Mouse (Mus musculus): ENCODE measurements around the gene Olfr641. TPM values are rescaled to one million over a fixed set of nuclear protein-coding genes. Genes with fewer than 3 reads are reported as not detected.

The Olfr641 gene
- polyA plus RNA-seq, 1 experiment = not detected

DNA sequence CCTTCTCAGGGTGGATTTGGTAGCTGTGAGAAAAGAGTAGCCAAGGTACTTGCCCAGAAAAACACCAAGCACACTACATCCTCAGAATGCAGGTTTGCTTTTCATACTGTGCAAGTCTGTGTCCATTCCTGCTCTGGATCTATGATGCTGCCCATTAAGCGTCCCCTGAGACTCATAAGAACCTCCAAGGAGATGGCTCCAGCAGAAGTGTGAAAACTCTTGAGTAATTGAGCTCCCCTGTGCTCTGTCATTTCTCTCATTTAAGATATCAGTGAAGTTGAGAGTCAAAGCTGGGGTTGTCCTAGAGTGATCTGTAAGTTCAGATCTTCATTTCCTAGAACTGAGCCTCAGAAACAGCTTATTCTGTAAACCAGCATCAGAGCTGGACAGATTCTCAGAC lies 17.3 kb downstream of the Olfr641 start, which contains the start of gene Olfr642:
TSS of gene Olfr642 (minus strand) at position 101 of the 400 bp plus-strand sequence.
- Histone ChIP-seq H3K27ac (ENCODE audit: control insufficient read depth, insufficient read depth, low read depth, low read length, poor library complexity) (no peak within 1 kb of the TSS), H3K4me3 (replicated peaks; ENCODE audit: control insufficient read depth, low read depth, low read length) (no peak within 1 kb of the TSS), H3K4me1 (ENCODE audit: control insufficient read depth, insufficient read depth, low read length) (no peaks in the 10 kb centered on the region)
- 74% methylated on average over 1 of the region's 1 CpGs for WGBS
- TF ChIP-seq POLR2A (IDR thresholded peaks at IDR 0.05; ENCODE audit: borderline replicate concordance, control insufficient read depth, low read depth, low read length) = no peak
- no peak for TF ChIP-seq CTCF (IDR thresholded peaks at IDR 0.05; ENCODE audit: control insufficient read depth, insufficient read depth, low read length)

DNA sequence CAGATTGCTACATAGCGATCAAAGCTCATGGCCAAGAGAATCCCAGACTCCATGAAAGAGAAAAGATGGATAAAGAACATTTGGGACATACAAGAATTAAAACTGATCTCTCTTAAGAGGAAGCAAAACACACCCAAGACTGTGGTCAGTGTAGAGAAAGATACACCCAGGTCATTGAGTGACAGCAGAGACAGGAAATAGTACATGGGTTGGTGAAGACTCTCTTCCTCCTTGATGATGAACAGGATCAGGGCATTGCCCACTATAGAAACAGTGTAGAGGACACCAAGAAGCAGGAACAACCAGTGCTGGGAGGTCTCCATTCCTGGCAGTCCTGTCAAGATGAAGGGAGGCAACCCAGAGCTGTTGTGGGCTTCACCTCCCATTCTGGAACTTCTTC lies 24.0 kb downstream of the Olfr641 start:
- no peak for TF ChIP-seq POLR2A (IDR thresholded peaks at IDR 0.05; ENCODE audit: borderline replicate concordance, control insufficient read depth, low read depth, low read length)
- no peak for TF ChIP-seq CTCF (IDR thresholded peaks at IDR 0.05; ENCODE audit: control insufficient read depth, insufficient read depth, low read length)
- WGBS = 93% methylated on average over 1 of the region's 1 CpGs
- H3K4me3 ChIP-seq (replicated peaks; ENCODE audit: control insufficient read depth, low read depth, low read length) = no peak overlapping the region
- H3K27ac ChIP-seq (ENCODE audit: control insufficient read depth, insufficient read depth, low read depth, low read length, poor library complexity) = no peak overlapping the region
- no peaks in the 10 kb centered on the region; the same call in 1 of the 2 replicates for H3K4me1 ChIP-seq (ENCODE audit: control insufficient read depth, insufficient read depth, low read length)

DNA sequence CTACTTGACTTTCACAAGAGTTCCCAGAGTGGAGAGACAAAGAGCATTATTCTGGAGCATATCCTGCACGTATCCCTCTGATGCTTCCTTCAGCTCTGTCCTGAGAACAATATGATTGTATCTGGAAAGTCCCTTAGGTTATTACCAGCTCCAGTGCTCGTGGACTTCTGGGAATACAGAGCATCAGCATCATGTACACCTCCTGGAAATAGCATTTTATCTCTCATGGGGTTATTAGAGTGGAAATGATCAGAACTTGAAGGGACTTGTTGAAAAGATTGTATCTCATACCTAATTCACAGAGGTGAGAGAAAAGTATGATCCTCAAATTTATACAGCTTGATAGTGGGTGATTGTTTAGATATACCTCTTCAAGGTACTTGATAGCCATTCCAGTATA lies 26.1 kb downstream of the Olfr641 start, which contains the start of gene 4930516K23Rik:
TSS of gene 4930516K23Rik (minus strand) at position 101 of the 400 bp plus-strand sequence.
- WGBS = 63% methylated on average over 2 of the region's 2 CpGs

DNA sequence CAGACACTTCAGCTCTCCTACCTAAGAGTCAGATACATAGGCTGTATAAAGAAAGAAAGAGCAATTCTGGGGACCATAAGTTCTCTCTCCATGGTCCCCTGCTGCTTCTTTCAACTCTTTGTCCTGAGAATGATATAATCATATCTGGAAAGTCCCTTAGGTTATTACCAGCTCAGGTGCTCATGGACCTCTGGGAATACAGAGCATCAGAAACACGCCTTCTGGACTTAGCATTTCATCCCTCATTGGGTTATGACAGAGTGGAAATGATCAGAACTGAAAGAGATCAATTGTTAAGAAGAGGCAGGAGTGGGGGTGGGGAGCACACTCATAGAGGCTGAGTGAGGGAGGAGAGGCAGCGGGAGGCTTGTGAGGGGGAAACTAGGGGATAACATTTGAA lies 36.5 kb downstream of the Olfr641 start, which contains the start of gene Olfr644:
TSS of gene Olfr644 (minus strand) at position 101 of the 400 bp plus-strand sequence.
- TF ChIP-seq CTCF (IDR thresholded peaks at IDR 0.05; ENCODE audit: control insufficient read depth, insufficient read depth, low read length) = no peak
- no peak for TF ChIP-seq POLR2A (IDR thresholded peaks at IDR 0.05; ENCODE audit: borderline replicate concordance, control insufficient read depth, low read depth, low read length)

More for the DNA sequence above, 26.1 kb downstream of the Olfr641 start, which contains the start of gene 4930516K23Rik:
- H3K27ac ChIP-seq (ENCODE audit: control insufficient read depth, insufficient read depth, low read depth, low read length, poor library complexity) = no peak within 1 kb of the TSS
- H3K4me1 ChIP-seq (ENCODE audit: control insufficient read depth, insufficient read depth, low read length) = no peaks in the 10 kb centered on the region; the same call in 1 of the 2 replicates
- TF ChIP-seq CTCF (IDR thresholded peaks at IDR 0.05; ENCODE audit: control insufficient read depth, insufficient read depth, low read length) = no peak
- no peak for TF ChIP-seq POLR2A (IDR thresholded peaks at IDR 0.05; ENCODE audit: borderline replicate concordance, control insufficient read depth, low read depth, low read length)
- H3K4me3 ChIP-seq (replicated peaks; ENCODE audit: control insufficient read depth, low read depth, low read length) = no peak within 1 kb of the TSS

DNA sequence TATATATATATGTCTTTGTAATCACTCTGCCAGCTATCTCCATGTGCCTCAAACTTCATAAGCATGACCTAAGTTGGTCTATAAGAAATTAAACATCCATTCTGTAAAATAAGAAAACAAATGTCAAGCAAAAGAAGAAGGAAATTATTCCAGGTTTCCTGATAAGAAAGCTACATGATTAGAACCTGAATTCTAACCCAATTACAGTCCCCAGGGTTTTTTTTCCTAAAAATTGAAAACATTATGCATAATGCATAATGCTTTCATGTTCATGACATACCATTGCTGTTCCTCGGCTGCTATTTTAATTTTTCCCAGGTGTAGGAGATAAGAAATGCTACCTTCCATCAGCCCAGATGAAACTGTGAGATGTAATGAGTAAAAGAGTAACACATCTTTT lies 50.1 kb downstream of the Olfr641 start, which contains the start of gene Olfr645:
TSS of gene Olfr645 (minus strand) at position 101 of the 400 bp plus-strand sequence.
- 83% methylated on average over 1 of the region's 1 CpGs for WGBS

More for the DNA sequence above, 36.5 kb downstream of the Olfr641 start, which contains the start of gene Olfr644:
- Histone ChIP-seq H3K4me3 (replicated peaks; ENCODE audit: control insufficient read depth, low read depth, low read length) (no peak within 1 kb of the TSS), H3K27ac (ENCODE audit: control insufficient read depth, insufficient read depth, low read depth, low read length, poor library complexity) (no peak within 1 kb of the TSS), H3K4me1 (ENCODE audit: control insufficient read depth, insufficient read depth, low read length) (no peaks in the 10 kb centered on the region)
- 72% methylated on average over 2 of the region's 2 CpGs for WGBS

More for the DNA sequence above, 50.1 kb downstream of the Olfr641 start, which contains the start of gene Olfr645:
- TF ChIP-seq CTCF (IDR thresholded peaks at IDR 0.05; ENCODE audit: control insufficient read depth, insufficient read depth, low read length) (no peak), POLR2A (IDR thresholded peaks at IDR 0.05; ENCODE audit: borderline replicate concordance, control insufficient read depth, low read depth, low read length) (no peak)
- H3K27ac ChIP-seq (ENCODE audit: control insufficient read depth, insufficient read depth, low read depth, low read length, poor library complexity) = no peak within 1 kb of the TSS
- H3K4me1 ChIP-seq (ENCODE audit: control insufficient read depth, insufficient read depth, low read length) = no peaks in the 10 kb centered on the region
- no peak within 1 kb of the TSS for H3K4me3 ChIP-seq (replicated peaks; ENCODE audit: control insufficient read depth, low read depth, low read length)

Other genes with a start within 250 kb of the Olfr641 start
- gene Olfr67, start 243.6 kb upstream of the Olfr641 start, polyA plus RNA-seq (2011; ENCODE audit: insufficient read depth, insufficient read length, low replicate concordance, missing spikeins) = 0.25 TPM in 1 of 2 replicates, not detected in the other
- gene Hbb-bt, start 221.4 kb upstream of the Olfr641 start, polyA plus RNA-seq (2011; ENCODE audit: insufficient read depth, insufficient read length, low replicate concordance, missing spikeins) = 16,360 and 37,491 TPM in 2 replicates
- 44,806 and 110,365 TPM in 2 replicates for gene Hbb-bs, start 207.3 kb upstream of the Olfr641 start, polyA plus RNA-seq (2011; ENCODE audit: insufficient read depth, insufficient read length, low replicate concordance, missing spikeins)
- gene Hbb-bh2, start 194.9 kb upstream of the Olfr641 start, polyA plus RNA-seq (2011; ENCODE audit: insufficient read depth, insufficient read length, low replicate concordance, missing spikeins) = not detected in 2 replicates
- 1.6 TPM in 1 of 2 replicates, not detected in the other for gene Hbb-bh1, start 192.3 kb upstream of the Olfr641 start, polyA plus RNA-seq (2011; ENCODE audit: insufficient read depth, insufficient read length, low replicate concordance, missing spikeins)
- gene Hbb-y, start 182.2 kb upstream of the Olfr641 start, polyA plus RNA-seq (2011; ENCODE audit: insufficient read depth, insufficient read length, low replicate concordance, missing spikeins) = 1.6 TPM in 1 of 2 replicates, not detected in the other
- gene Olfr66, start 149.2 kb upstream of the Olfr641 start, polyA plus RNA-seq (2011; ENCODE audit: insufficient read depth, insufficient read length, low replicate concordance, missing spikeins) = not detected in 2 replicates
- gene Olfr64, start 141.0 kb upstream of the Olfr641 start, polyA plus RNA-seq (2011; ENCODE audit: insufficient read depth, insufficient read length, low replicate concordance, missing spikeins) = not detected in 2 replicates
- not detected in 2 replicates for gene Olfr65, start 132.0 kb upstream of the Olfr641 start, polyA plus RNA-seq (2011; ENCODE audit: insufficient read depth, insufficient read length, low replicate concordance, missing spikeins)
- not detected in 2 replicates for gene Olfr631, start 106.6 kb upstream of the Olfr641 start, polyA plus RNA-seq (2011; ENCODE audit: insufficient read depth, insufficient read length, low replicate concordance, missing spikeins)
- not detected in 2 replicates for gene Olfr632, start 101.1 kb upstream of the Olfr641 start, polyA plus RNA-seq (2011; ENCODE audit: insufficient read depth, insufficient read length, low replicate concordance, missing spikeins)
- gene Olfr633, start 91.0 kb upstream of the Olfr641 start, polyA plus RNA-seq (2011; ENCODE audit: insufficient read depth, insufficient read length, low replicate concordance, missing spikeins) = 0.25 TPM in 1 of 2 replicates, not detected in the other
- not detected in 2 replicates for gene Olfr635, start 64.3 kb upstream of the Olfr641 start, polyA plus RNA-seq (2011; ENCODE audit: insufficient read depth, insufficient read length, low replicate concordance, missing spikeins)
- not detected in 2 replicates for gene Olfr638, start 36.7 kb upstream of the Olfr641 start, polyA plus RNA-seq (2011; ENCODE audit: insufficient read depth, insufficient read length, low replicate concordance, missing spikeins)
- gene Olfr639, start 18.1 kb upstream of the Olfr641 start, polyA plus RNA-seq (2011; ENCODE audit: insufficient read depth, insufficient read length, low replicate concordance, missing spikeins) = not detected in 2 replicates
- gene Olfr640, start 9.9 kb upstream of the Olfr641 start, polyA plus RNA-seq (2011; ENCODE audit: insufficient read depth, insufficient read length, low replicate concordance, missing spikeins) = not detected in 2 replicates
- 0.29 TPM in 1 of 2 replicates, not detected in the other for gene Olfr642, start 17.2 kb downstream of the Olfr641 start, polyA plus RNA-seq (2011; ENCODE audit: insufficient read depth, insufficient read length, low replicate concordance, missing spikeins)
- gene 4930516K23Rik, start 26.0 kb downstream of the Olfr641 start, polyA plus RNA-seq (2011; ENCODE audit: insufficient read depth, insufficient read length, low replicate concordance, missing spikeins) = not detected in 2 replicates
- not detected in 2 replicates for gene Olfr644, start 36.4 kb downstream of the Olfr641 start, polyA plus RNA-seq (2011; ENCODE audit: insufficient read depth, insufficient read length, low replicate concordance, missing spikeins)
- gene Olfr645, start 50.0 kb downstream of the Olfr641 start, polyA plus RNA-seq (2011; ENCODE audit: insufficient read depth, insufficient read length, low replicate concordance, missing spikeins) = not detected in 2 replicates
- not detected in 2 replicates for gene Olfr646, start 69.4 kb downstream of the Olfr641 start, polyA plus RNA-seq (2011; ENCODE audit: insufficient read depth, insufficient read length, low replicate concordance, missing spikeins)
- not detected in 2 replicates for gene Ubqln5, start 94.4 kb downstream of the Olfr641 start, polyA plus RNA-seq (2011; ENCODE audit: insufficient read depth, insufficient read length, low replicate concordance, missing spikeins)
- gene Olfr643, start 102.0 kb downstream of the Olfr641 start, polyA plus RNA-seq (2011; ENCODE audit: insufficient read depth, insufficient read length, low replicate concordance, missing spikeins) = not detected in 2 replicates
- not detected in 2 replicates for gene Ubqln3, start 107.8 kb downstream of the Olfr641 start, polyA plus RNA-seq (2011; ENCODE audit: insufficient read depth, insufficient read length, low replicate concordance, missing spikeins)
- gene Ubqlnl, start 115.1 kb downstream of the Olfr641 start, polyA plus RNA-seq (2011; ENCODE audit: insufficient read depth, insufficient read length, low replicate concordance, missing spikeins) = not detected in 2 replicates
- not detected in 2 replicates for gene Olfm5, start 129.4 kb downstream of the Olfr641 start, polyA plus RNA-seq (2011; ENCODE audit: insufficient read depth, insufficient read length, low replicate concordance, missing spikeins)
- not detected in 2 replicates for gene Olfr648, start 147.9 kb downstream of the Olfr641 start, polyA plus RNA-seq (2011; ENCODE audit: insufficient read depth, insufficient read length, low replicate concordance, missing spikeins)
- gene Olfr649, start 160.5 kb downstream of the Olfr641 start, polyA plus RNA-seq (2011; ENCODE audit: insufficient read depth, insufficient read length, low replicate concordance, missing spikeins) = not detected in 2 replicates
- 2.4 and 6.1 TPM in 2 replicates for gene Trim6, start 183.3 kb downstream of the Olfr641 start, polyA plus RNA-seq (2011; ENCODE audit: insufficient read depth, insufficient read length, low replicate concordance, missing spikeins)
- gene Trim34a, start 209.0 kb downstream of the Olfr641 start, polyA plus RNA-seq (2011; ENCODE audit: insufficient read depth, insufficient read length, low replicate concordance, missing spikeins) = 10.6 and 18.7 TPM in 2 replicates